30 mouse cellular contexts compared by ENCODE assay signal in the genomic region with DNA sequence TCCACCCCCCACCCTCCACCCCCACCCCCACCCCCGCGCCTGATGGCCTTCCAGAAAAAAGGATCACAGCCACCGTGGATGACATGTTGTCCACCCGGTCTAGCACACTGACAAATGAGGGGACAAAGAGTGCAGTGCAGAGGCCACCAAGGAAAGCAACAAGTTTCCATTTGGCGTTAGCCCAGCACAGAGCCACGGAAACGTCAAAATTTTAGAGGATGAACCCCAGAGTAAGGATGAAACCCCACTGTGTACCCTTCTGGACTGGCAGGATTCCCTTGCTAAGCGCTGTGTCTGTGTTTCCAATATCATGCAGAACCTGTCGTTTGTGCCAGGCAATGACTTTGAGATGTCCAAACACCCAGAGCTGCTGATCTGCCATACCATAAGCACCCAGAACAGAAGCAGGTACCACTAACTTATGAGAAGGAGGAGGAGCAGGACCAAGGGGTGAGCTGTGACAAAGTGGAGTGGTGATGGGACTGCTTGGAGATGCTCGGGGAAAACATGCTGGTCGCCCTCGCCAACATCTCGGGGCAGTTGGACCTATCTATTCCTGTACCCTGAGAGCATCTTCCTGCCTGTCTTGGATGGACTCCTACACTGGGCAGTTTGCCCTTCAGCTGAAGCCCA. TPM values are rescaled to one million over a fixed set of nuclear protein-coding genes. Genes with fewer than 3 reads are reported as not detected.
A peak's percentile ranks its signal among the peaks of the same experiment; 100 is the strongest.
DNase-seq lines count a peak whose midpoint lies in the region; ATAC-seq lines count a peak whose summit lies in the region.
"Had no signal": no experiment of that assay in that cellular context is flagged by ENCODE, and none has a peak within 500 bp of the region (broad histone marks: within the 10 kb centered on the region; RNA-seq: fewer than 3 reads in every experiment).

No protein-coding gene starts in this region.

- no peak overlapping the region for H3K27ac ChIP-seq in heart, embryonic 10.5 days
- no peak overlapping the region for H3K27ac ChIP-seq in forebrain, embryonic 14.5 days (ENCODE audit: low read depth, low read length)
- H3K27ac ChIP-seq: embryonic facial prominence, embryonic 10.5 days; embryonic facial prominence, embryonic 13.5 days; forebrain, embryonic 12.5 days; hindbrain, embryonic 14.5 days; hindbrain, postnatal 0 days had no signal

- H3K4me2 ChIP-seq in forebrain, embryonic 14.5 days (ENCODE audit: low read length): no peak overlapping the region
- H3K4me2 ChIP-seq: embryonic facial prominence, embryonic 13.5 days; forebrain, embryonic 12.5 days; heart, embryonic 12.5 days; hindbrain, embryonic 14.5 days had no signal

- no peak for ATAC-seq in cerebellum, adult (ENCODE audit: insufficient number of reproducible peaks, low FRiP score, low TSS enrichment)
- ATAC-seq in forebrain, embryonic 14.5 days: no peak
- ATAC-seq: activated CD4-positive, CD25-positive, alpha-beta regulatory T cell, adult 4 months; forebrain, embryonic 16.5 days; hindbrain, postnatal 0 days; inflammation-experienced regulatory T-cells, adult 6 months; intestine, embryonic 16.5 days had no signal

- H3K36me3 ChIP-seq in heart, embryonic 10.5 days: no peaks in the 10 kb centered on the region
- no peaks in the 10 kb centered on the region for H3K36me3 ChIP-seq in forebrain, embryonic 14.5 days (ENCODE audit: control insufficient read depth, insufficient read depth, low read length)
- H3K36me3 ChIP-seq: embryonic facial prominence, embryonic 10.5 days; embryonic facial prominence, embryonic 13.5 days; forebrain, embryonic 12.5 days; heart, embryonic 12.5 days had no signal

- H3K9me3 ChIP-seq in heart, embryonic 10.5 days: no peaks in the 10 kb centered on the region
- H3K9me3 ChIP-seq in forebrain, embryonic 14.5 days (replicated peaks; ENCODE audit: control insufficient read depth, low read length): no peaks in the 10 kb centered on the region
- H3K9me3 ChIP-seq: embryonic facial prominence, embryonic 10.5 days; embryonic facial prominence, embryonic 13.5 days; forebrain, embryonic 12.5 days; heart, embryonic 12.5 days had no signal

- H3K4me1 ChIP-seq in heart, embryonic 10.5 days: no peaks in the 10 kb centered on the region
- H3K4me1 ChIP-seq in forebrain, embryonic 14.5 days (ENCODE audit: control insufficient read depth, insufficient read depth, low read length): no peaks in the 10 kb centered on the region
- H3K4me1 ChIP-seq: embryonic facial prominence, embryonic 10.5 days; embryonic facial prominence, embryonic 13.5 days; forebrain, embryonic 12.5 days; heart, embryonic 12.5 days had no signal

- H3K9ac ChIP-seq in forebrain, embryonic 14.5 days (ENCODE audit: low read length): no peak overlapping the region
- H3K9ac ChIP-seq: embryonic facial prominence, embryonic 13.5 days; forebrain, embryonic 12.5 days; heart, embryonic 12.5 days; hindbrain, embryonic 14.5 days had no signal

- peak; percentile 33 for DNase-seq in cerebellum, adult 11-12 months
- peak; percentile 36 for DNase-seq in cerebellum, adult 9-11 months
- DNase-seq in cerebellum, adult 9-10 months: no peak
- DNase-seq in heart, embryonic 10.5 days (ENCODE audit: low spot score): peak; percentile 71
- no peak for DNase-seq in heart, adult 8-10 months (ENCODE audit: low spot score)
- no peak for DNase-seq in forebrain, embryonic 14.5 days (ENCODE audit: low spot score)
- DNase-seq: adrenal gland, adult 8-10 months; embryo, embryonic 11 days; gastrocnemius, postnatal 10 days; gastrocnemius, postnatal 36 days; heart, postnatal 14 days; heart, postnatal 4 days; kidney, adult 18-20 months; kidney, adult 9 months had no signal

- no peaks in the 10 kb centered on the region for H3K27me3 ChIP-seq in heart, embryonic 10.5 days (ENCODE audit: insufficient read depth, poor library complexity, severe bottlenecking)
- H3K27me3 ChIP-seq in forebrain, embryonic 14.5 days (replicated peaks; ENCODE audit: control insufficient read depth, insufficient read depth, low read length): no peaks in the 10 kb centered on the region
- H3K27me3 ChIP-seq: embryonic facial prominence, embryonic 13.5 days; forebrain, embryonic 12.5 days; heart, embryonic 12.5 days had no signal

- H3K4me3 ChIP-seq in heart, embryonic 10.5 days: no peak overlapping the region
- H3K4me3 ChIP-seq in forebrain, embryonic 14.5 days (ENCODE audit: low read depth, low read length): no peak overlapping the region
- H3K4me3 ChIP-seq: embryonic facial prominence, embryonic 10.5 days; embryonic facial prominence, embryonic 13.5 days; erythroblast, embryonic 14.5 days; forebrain, embryonic 12.5 days; heart, embryonic 12.5 days had no signal

- 78% methylated on average over 13 of the region's 13 CpGs for whole genome bisulfite sequencing in heart, embryonic 10.5 days
- 81% methylated on average over 13 of the region's 13 CpGs for WGBS in forebrain, embryonic 14.5 days

RNA-seq across cellular contexts. Expression of gene Eif4a2, which starts 13.8 kb away (rescaled TPM):
- 163 and 184 TPM in 2 replicates for polyA plus RNA-seq in heart, embryonic 10.5 days (2016; fragmentation: Nextera tagmentation; extraction: Ambion mirVana)
- total RNA-seq in heart, adult 8-10 months (2022): 100 to 1,000 TPM; 355 to 426 (median 380) TPM
- polyA plus RNA-seq in forebrain, embryonic 14.5 days (2014; fragmentation: Nextera tagmentation; extraction: Ambion mirVana): 340 and 434 TPM in 2 replicates

RNA-seq across cellular contexts. Expression of gene Rfc4, which starts 34.1 kb away (rescaled TPM):
- 134 and 158 TPM in 2 replicates for polyA plus RNA-seq in heart, embryonic 10.5 days (2016; fragmentation: Nextera tagmentation; extraction: Ambion mirVana)
- 10 to 100 TPM in 1 of 4 experiments, 1 to 10 TPM in 3; 6.7 to 11.0 (median 7.6) TPM for total RNA-seq in heart, adult 8-10 months (2022)
- polyA plus RNA-seq in forebrain, embryonic 14.5 days (2014; fragmentation: Nextera tagmentation; extraction: Ambion mirVana): 82.7 and 110 TPM in 2 replicates

RNA-seq across cellular contexts. Expression of gene Kng1, which starts 35.8 kb away (rescaled TPM):
- polyA plus RNA-seq in heart, embryonic 10.5 days (2016; fragmentation: Nextera tagmentation; extraction: Ambion mirVana): 0.20 and 5.1 TPM in 2 replicates
- total RNA-seq in heart, adult 8-10 months (2022): not detected
- polyA plus RNA-seq in forebrain, embryonic 14.5 days (2014; fragmentation: Nextera tagmentation; extraction: Ambion mirVana): not detected in 2 replicates
- total RNA-seq: granulocyte monocyte progenitor cell, adult 5-6 weeks; heart, postnatal 14 days; hindbrain, postnatal 0 days had no signal
- polyA plus RNA-seq: cortical plate, adult 2 months; embryonic facial prominence, embryonic 10.5 days; embryonic facial prominence, embryonic 13.5 days; forebrain, embryonic 12.5 days; forebrain, embryonic 16.5 days; hindbrain, embryonic 11.5 days; hindbrain, embryonic 14.5 days; inflammation-experienced regulatory T-cells, adult 6 months had no signal

RNA-seq across cellular contexts. Expression of gene Adipoq, which starts 52.9 kb away (rescaled TPM):
- polyA plus RNA-seq in heart, embryonic 10.5 days (2016; fragmentation: Nextera tagmentation; extraction: Ambion mirVana): 0.14 TPM in 1 of 2 replicates, not detected in the other
- total RNA-seq in heart, adult 8-10 months (2022): 1 to 10 TPM; 2.5 to 6.3 (median 3.5) TPM
- not detected in 2 replicates for polyA plus RNA-seq in forebrain, embryonic 14.5 days (2014; fragmentation: Nextera tagmentation; extraction: Ambion mirVana)
- total RNA-seq: hindbrain, postnatal 0 days had no signal
- polyA plus RNA-seq: activated CD4-positive, CD25-positive, alpha-beta regulatory T cell, adult 4 months; embryonic facial prominence, embryonic 10.5 days; embryonic facial prominence, embryonic 13.5 days; erythroblast, embryonic 14.5 days; forebrain, embryonic 12.5 days; forebrain, embryonic 16.5 days; heart, embryonic 16.5 days; hindbrain, embryonic 11.5 days; hindbrain, embryonic 14.5 days; hindbrain, postnatal 0 days; intestine, embryonic 16.5 days had no signal

Comparison
In these comparisons a context has a peak if more than half of its experiments do, and no peak if none do; other contexts are left out.
1. DNase-seq: peak in cerebellum, adult 11-12 months (single experiment), cerebellum, adult 9-11 months (single experiment) and heart, embryonic 10.5 days (single experiment); none in cerebellum, adult 9-10 months (single experiment), heart, adult 8-10 months (single experiment) and forebrain, embryonic 14.5 days (single experiment).